Mouse (Mus musculus): Measurements from ENCODE around the gene Tmem196. TPM values are rescaled to one million over a fixed set of nuclear protein-coding genes. Genes with fewer than 3 reads are reported as not detected.
"Not testable (repeated sequence)": the region's sequence is repeated elsewhere in the genome, so short reads cannot be mapped to it uniquely, and the experiment has no call there.

Tmem196 gene
- polyA plus RNA-seq, 1 experiment = 0.76 TPM

GRCm38 (mm10) chr12:120015201-120015600 is 69.6 kb downstream of the Tmem196 start:
- Histone ChIP-seq H3K4me3 (ENCODE audit: insufficient read depth, low read length) (no peak overlapping the region), H3K4me1 (ENCODE audit: control insufficient read depth, insufficient read depth, low read length) (no peaks in the 10 kb centered on the region), H3K27ac (ENCODE audit: insufficient read depth, low read length) (no peak overlapping the region)
- TF ChIP-seq CTCF (IDR thresholded peaks at IDR 0.05; ENCODE audit: borderline replicate concordance, insufficient read depth, low read length) (no peak), POLR2A (IDR thresholded peaks at IDR 0.05; ENCODE audit: low read depth, low read length) (no peak)

GRCm38 (mm10) chr12:120028089-120028959 is 82.7 kb downstream of the Tmem196 start:
- not testable (repeated sequence) for H3K27ac ChIP-seq (ENCODE audit: insufficient read depth, low read length); H3K4me1 ChIP-seq (ENCODE audit: control insufficient read depth, insufficient read depth, low read length); H3K4me3 ChIP-seq (ENCODE audit: insufficient read depth, low read length)
